Mouse (Mus musculus): ENCODE measurements around the gene Zfp503.

DNA sequence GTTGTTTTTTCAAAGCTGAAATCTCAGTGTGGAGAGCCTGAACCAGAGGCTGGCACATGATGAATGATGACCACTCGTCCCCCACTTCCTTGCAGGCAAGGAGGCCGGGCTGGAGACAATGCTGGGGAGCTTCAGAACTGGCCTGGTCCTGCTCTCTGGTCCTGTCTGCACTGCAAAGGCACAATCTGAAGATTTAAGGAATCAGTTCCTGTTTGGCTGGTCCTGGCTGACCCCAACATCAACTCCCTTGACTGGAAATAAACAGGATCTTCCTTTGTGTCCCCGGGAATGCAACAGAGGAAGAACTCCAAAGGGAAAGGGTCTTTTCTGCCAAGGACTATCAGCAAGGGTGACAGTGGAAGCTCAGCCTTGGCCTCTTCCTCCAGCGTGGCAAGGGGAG lies 25.4 kb upstream of the Zfp503 start:
- TF ChIP-seq CTCF (IDR thresholded peaks at IDR 0.05; ENCODE audit: borderline replicate concordance, extremely low read depth, insufficient read depth, insufficient read length): no peak
- TF ChIP-seq POLR2A (IDR thresholded peaks at IDR 0.05; ENCODE audit: borderline replicate concordance, extremely low read depth, insufficient read depth, insufficient read length, poor library complexity, severe bottlenecking): no peak
